ENCODE assay signal across 21 mouse cellular contexts in the genomic region with DNA sequence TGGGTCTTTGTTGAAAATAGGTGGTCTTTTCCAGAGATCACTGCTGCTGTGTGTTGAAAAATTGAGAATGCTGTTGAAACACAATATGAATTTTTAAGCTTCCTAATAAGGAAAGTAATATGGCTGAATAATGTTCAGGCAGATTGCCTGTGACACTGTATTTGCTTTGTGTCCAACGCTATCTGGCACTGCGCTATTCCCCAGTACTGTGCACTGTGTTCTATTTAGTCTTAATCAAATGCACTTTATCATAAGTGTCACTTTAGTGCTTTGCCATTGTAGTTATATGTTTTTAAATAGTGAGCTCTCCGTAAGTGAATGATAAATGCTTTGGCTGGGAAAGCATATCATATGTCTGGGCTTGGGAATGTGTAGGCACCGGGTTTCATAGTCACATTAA.
"Had no signal": no experiment of that assay in that cellular context is flagged by ENCODE, and none has a peak within 500 bp of the region (broad histone marks: within the 10 kb centered on the region; RNA-seq: fewer than 3 reads in every experiment).

No protein-coding gene starts in this region.

- H3K4me2 ChIP-seq: liver, embryonic 13.5 days; liver, embryonic 15.5 days; lung, embryonic 15.5 days; midbrain, embryonic 12.5 days; neural tube, embryonic 13.5 days; neural tube, embryonic 15.5 days had no signal

- H3K27ac ChIP-seq: liver, embryonic 13.5 days; liver, embryonic 15.5 days; lung, embryonic 15.5 days; midbrain, embryonic 12.5 days; neural tube, embryonic 13.5 days; neural tube, embryonic 15.5 days had no signal

- H3K9ac ChIP-seq: liver, embryonic 13.5 days; liver, embryonic 15.5 days; liver, postnatal 0 days; lung, embryonic 15.5 days; midbrain, embryonic 12.5 days; neural tube, embryonic 13.5 days; neural tube, embryonic 15.5 days had no signal

- H3K4me3 ChIP-seq: liver, embryonic 13.5 days; liver, embryonic 15.5 days; lung, embryonic 15.5 days; midbrain, embryonic 10.5 days; midbrain, embryonic 12.5 days; myocyte; neural tube, embryonic 13.5 days; neural tube, embryonic 15.5 days had no signal

- DNase-seq: liver, embryonic 13.5 days; liver, postnatal 0 days; lung, adult 2 months; lung, postnatal 4 days; midbrain, embryonic 14.5 days; retina, postnatal 1 day; right cerebral cortex, adult 18-20 months; right cerebral cortex, postnatal 25 days; right cerebral cortex, postnatal 4 days; spleen, adult 18-20 months; thymus, adult 18-20 months; thymus, postnatal 14 days; thymus, postnatal 36 days had no signal

- H3K27me3 ChIP-seq: liver, embryonic 13.5 days; liver, embryonic 15.5 days; lung, embryonic 15.5 days; midbrain, embryonic 12.5 days; neural tube, embryonic 13.5 days; neural tube, embryonic 15.5 days had no signal

- H3K36me3 ChIP-seq: liver, embryonic 13.5 days; liver, embryonic 15.5 days; lung, embryonic 15.5 days; midbrain, embryonic 10.5 days; midbrain, embryonic 12.5 days; neural tube, embryonic 13.5 days; neural tube, embryonic 15.5 days had no signal

- H3K4me1 ChIP-seq: liver, embryonic 13.5 days; liver, embryonic 15.5 days; lung, embryonic 15.5 days; midbrain, embryonic 12.5 days; neural tube, embryonic 13.5 days; neural tube, embryonic 15.5 days had no signal

- ATAC-seq: liver, postnatal 0 days; lung, postnatal 0 days had no signal

- H3K9me3 ChIP-seq: liver, embryonic 13.5 days; liver, embryonic 15.5 days; lung, embryonic 15.5 days; midbrain, embryonic 10.5 days; midbrain, embryonic 12.5 days; neural tube, embryonic 13.5 days; neural tube, embryonic 15.5 days had no signal
